Mouse (Mus musculus) left cerebral cortex, adult 18-20 months (tissue): Measurements from ENCODE around the gene Cyp27b1. TPM values are rescaled to one million over a fixed set of nuclear protein-coding genes. Genes with fewer than 3 reads are reported as not detected.
A peak's percentile ranks its signal among the peaks of the same experiment; 100 is the strongest.
"Not testable (repeated sequence)": the region's sequence is repeated elsewhere in the genome, so short reads cannot be mapped to it uniquely, and the experiment has no call there.

Experiments
- DNase-seq, 2 experiments: peaks; one replicate each; pipeline ENCODE4 v3.0.0; 2021 to 2022; ENCODE audit warnings: low spot score in 2 of 2, mixed read lengths in 1 of 2
- total RNA-seq, 2 experiments: library from RNA; stranded (reverse); gene quantifications; 2 replicates each; pipeline ENCODE4 v1.2.3; 2021

Gene Cyp27b1
- total RNA-seq, 2 experiments from 2014 or later, result 0.30 to 0.45 TPM

- DNase-seq, result no peak
Observed at GRCm38 (mm10) chr10:127069281-127070189, 21.5 kb downstream of the Cyp27b1 start.

DNA sequence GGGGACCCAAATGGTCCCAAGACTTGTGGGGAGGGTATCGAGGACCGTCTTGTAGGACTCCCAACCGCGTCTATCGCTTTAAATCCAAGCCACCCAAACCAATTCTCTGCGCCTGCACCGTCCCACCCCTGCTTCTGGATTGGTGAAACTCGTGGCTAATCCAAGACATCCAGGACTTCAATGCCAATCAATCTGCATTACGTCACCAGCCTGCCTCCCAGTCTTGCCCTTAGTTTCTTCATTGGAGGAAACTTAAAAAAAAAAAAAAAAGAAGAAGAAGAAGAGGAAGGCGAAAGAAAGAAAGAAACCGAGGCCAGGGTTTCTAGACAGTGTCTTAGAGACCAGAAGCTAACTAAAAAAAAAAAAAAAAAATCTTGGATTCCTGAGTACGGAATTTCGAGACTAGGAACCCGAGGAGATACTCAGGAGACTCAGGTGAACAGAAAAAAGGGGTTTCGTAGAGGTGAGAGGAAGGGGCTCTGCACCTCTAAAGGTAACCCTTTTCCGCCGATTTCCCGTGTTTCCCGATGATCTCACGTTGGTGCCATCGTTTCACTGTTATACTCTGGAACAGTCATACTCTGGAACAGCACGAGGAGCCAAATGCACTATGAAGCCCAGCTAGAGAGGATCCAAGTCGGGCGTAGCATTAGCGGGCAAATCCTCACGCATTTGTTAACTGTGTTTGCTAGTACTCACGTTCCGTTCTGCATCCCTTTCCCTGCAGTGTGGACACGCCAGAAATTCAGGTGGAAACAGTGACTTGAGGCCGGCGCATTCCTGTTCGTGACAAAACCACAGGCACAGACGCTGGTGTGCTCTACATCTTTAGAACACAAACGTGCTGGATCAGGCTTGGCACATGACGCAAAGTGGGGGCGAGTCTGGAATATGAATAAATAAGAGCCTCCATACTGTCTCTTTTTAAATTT is 22.4 kb downstream of the Cyp27b1 start, which contains the start of gene Tspan31:
TSS of gene Tspan31 (minus strand) at position 75 of the 932 bp plus-strand sequence.
- peak; percentile 89 to 92 for DNase-seq

- no peak for DNase-seq
Observed at GRCm38 (mm10) chr10:127071203-127071602, 23.2 kb downstream of the Cyp27b1 start.

GRCm38 (mm10) chr10:127072270-127072669 is 24.2 kb downstream of the Cyp27b1 start:
- DNase-seq, result not testable (repeated sequence)

- not testable (repeated sequence) for DNase-seq
Observed at GRCm38 (mm10) chr10:127072969-127073368, 24.9 kb downstream of the Cyp27b1 start.

- no peak for DNase-seq
Observed at GRCm38 (mm10) chr10:127073981-127074380, 25.9 kb downstream of the Cyp27b1 start.

DNA sequence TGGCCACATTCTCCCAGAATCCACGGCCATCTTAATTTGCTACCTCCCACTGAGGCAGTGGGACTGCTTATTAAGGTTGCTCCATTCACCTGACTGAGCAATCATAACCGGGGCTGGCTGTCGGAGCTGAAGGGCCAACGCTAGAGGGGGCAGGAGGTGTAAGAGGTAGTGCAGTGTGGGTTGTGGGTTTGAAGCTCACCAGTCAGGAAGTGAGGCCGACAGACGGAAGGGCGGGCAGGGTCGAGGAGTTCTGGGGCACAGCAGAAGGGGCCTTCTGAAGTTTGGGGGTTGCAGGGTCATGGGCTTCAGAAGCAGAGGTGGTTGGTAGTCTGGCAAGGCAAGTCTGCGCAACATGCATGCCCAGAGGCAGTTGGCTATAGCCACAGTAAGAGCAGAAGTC is 27.0 kb downstream of the Cyp27b1 start, which contains the start of gene Agap2:
TSS of gene Agap2 (plus strand) at position 205 of the 400 bp plus-strand sequence.
- no peak for DNase-seq

DNA sequence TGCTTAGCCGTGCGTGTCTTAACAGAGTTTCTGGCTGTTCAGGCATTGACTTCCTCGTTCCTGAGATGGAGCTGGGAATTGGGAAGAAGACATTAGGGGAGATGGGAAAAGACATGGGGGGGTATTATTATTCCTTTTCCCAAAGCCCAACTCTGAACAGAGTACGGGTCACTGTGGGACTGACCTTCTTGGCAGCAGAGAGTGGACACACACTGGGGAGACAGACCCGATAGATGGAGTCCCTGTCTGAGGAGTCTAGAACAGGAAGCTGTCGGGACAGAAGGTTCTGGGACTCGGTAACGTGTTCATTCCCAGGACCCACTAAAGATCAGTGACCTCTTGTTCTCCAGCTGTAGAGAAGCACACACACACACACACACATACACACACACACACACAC is 27.6 kb downstream of the Cyp27b1 start:
- no peak for DNase-seq

DNA sequence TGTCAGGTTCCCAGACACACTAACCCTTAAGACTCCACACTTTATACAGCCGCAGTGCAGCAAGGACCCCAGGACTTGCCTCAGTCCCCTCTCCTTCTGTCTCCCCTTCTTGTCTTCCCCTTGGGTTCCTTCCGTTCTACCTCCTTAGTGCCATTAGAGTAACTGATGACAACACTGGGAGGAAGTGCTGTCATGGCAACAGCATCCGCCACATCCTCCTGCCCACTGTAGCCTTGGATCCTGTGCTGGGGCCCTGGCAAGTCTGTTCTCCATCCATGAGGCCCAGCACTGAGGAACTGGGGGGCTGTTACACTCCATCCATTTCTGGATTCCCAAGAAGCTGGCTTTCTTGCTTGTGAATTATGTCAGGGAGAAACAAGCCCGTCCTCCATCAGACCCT is 28.0 kb downstream of the Cyp27b1 start:
- DNase-seq, result peak in 1 of 2 experiments; percentile 40

DNA sequence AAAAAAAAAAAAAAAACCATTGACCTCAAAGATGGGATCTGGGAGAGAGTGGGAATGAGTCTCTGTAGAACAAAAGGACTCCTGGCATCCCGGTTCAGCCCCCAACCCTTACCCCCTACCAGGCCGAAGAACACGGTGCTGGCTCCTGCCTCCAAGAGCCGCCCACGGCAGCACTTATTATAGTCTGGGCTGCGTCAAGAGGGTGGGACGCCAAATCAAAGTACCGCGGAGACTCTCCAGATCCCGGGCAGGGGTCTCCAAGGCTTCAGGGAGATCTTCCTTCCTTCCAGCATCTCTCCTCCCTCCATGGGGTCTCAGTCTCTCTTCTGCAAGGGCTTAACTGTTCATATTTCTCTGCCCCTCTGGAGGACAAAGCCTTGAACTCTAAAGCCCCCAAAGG is 29.5 kb downstream of the Cyp27b1 start:
- peak in 1 of 2 experiments; percentile 52 for DNase-seq

DNA sequence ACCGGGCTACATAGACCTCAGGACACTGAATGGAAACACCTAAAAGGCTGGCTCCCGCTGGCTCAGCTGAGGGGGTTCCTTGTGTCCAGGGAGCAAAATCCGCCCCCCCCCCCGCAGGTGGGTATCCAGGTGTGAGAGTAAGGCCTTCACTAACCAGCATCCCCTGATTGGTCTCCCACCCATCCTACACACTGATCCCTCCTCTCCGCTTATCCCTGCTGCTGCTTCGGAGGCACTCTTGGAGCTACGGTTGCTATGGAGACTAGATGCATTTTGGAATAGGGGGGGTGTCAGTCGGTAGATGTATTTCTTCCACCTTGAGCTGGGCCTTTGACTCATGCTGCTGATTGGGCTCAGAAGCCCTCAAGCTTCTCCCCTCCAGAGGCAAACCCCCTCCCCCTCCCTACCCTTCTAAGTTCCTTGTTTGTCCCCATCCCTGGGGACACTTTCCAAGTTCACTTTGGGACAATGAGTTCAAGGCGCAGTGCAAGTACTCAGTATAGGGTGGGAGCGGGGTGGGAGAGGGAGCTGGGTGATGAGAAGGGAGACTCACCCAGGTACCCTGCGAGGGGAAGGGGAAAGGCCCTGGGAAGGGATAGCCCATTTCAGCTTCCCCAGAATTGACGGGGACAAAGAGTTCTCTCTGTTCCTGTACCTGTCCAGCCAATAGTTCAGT is 30.1 kb downstream of the Cyp27b1 start:
- peak in 1 of 2 experiments; percentile 59 for DNase-seq

DNA sequence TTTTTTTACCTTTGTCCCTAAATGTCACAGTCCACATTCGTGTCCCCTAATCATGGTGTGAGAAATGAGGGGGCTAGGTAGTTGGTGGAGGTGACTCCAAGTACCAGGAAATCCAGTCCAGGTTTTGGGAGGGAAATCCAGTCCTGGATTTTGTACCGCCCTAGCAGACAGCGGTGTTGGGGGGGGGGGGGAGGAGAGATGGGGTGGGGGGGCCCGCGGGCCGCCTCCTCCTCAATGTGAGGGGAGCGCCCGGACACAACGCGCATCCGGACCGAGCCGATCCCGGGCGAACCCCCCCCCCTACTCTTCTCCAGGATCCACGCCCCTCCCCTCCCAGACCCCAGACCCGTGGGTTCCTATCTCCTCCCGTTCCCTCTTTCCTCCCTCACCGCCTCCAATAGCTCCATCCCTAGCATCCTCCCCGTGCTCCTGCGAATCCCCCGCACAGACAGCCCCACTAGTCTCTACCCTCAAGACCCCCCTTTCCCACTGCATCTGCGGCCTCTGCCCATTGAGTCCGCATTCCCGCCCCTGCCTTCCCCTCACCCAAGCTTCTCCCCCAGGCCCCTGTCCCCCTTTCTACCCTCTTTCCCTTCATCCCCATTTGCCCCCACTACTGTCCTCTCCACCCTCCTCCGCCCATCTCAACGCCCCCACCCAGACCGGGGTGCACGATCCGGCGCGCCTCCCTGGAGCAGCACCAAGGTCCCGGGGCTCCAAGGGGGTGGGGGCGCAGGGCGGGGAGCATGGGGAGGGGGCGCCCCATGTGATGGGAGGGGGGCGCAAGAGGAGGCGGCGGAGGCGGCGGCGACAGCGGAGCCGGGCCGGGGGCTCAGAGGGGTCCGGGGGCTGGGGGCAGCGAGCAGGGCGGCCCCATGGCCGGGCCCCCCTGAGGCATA is 30.9 kb downstream of the Cyp27b1 start:
- DNase-seq, result peak in 1 of 2 experiments; percentile 84

DNA sequence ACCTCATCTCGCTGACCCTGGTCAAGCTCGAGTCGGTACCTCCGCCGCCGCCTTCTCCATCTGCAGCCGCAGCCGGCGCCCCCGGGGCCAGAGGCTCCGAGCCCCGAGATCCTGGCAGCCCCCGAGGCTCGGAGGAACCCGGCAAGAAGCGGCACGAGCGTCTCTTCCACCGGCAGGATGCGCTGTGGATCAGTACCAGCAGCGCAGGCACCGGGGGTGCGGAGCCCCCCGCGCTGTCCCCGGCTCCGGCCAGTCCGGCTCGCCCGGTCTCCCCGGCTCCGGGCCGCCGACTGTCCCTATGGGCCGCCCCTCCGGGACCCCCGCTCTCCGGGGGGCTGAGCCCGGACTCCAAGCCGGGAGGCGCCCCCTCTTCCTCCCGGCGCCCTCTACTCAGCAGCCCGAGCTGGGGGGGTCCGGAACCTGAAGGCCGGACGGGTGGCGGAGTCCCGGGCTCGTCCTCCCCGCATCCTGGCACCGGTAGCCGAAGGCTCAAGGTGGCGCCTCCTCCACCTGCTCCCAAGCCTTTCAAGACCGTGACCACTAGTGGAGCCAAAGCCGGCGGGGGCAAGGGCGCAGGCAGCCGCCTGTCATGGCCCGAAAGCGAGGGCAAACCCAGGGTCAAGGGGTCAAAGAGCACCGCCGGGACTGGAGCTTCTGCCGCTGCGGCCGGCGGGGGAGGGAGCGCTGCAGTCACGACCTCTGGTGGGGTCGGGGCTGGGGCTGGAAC is 31.8 kb downstream of the Cyp27b1 start:
- peak in 1 of 2 experiments; percentile 39 for DNase-seq

- peak in 1 of 2 experiments; percentile 60 for DNase-seq
Observed at GRCm38 (mm10) chr10:127080901-127081780, 33.1 kb downstream of the Cyp27b1 start.

- peak in 1 of 2 experiments; percentile 36 for DNase-seq
Observed at GRCm38 (mm10) chr10:127081996-127082620, 34.1 kb downstream of the Cyp27b1 start.

GRCm38 (mm10) chr10:127083292-127083914 is 35.4 kb downstream of the Cyp27b1 start:
- no peak for DNase-seq

DNA sequence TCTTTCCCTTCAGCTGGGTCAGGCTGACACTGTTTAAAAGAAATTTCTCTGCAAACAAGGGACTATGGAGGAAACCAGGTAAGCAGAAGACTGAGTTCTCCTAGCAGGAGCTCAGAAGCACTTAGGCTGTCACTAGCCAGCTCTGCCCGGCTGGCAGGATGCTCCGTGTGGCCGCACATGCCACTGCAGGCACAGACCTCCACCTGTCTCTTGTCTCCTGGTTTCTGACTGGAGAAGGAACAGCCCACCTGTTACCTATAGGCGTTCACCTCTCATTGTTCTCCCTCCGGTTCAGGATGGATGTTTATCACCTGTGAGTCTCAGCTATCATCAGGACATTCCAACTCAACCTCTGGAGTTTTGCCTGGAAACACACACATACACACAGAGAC is 35.9 kb downstream of the Cyp27b1 start:
- no peak for DNase-seq
